Mouse (Mus musculus) kidney, postnatal 14 days (tissue): Measurements from ENCODE around the gene Zmynd11.
"Not testable (repeated sequence)": the region's sequence is repeated elsewhere in the genome, so short reads cannot be mapped to it uniquely, and the experiment has no call there.

Source experiments
- DNase-seq: peaks from one replicate; pipeline ENCODE4 v3.0.0; 2022; ENCODE audit warnings: mixed read lengths

Zmynd11 gene

DNA sequence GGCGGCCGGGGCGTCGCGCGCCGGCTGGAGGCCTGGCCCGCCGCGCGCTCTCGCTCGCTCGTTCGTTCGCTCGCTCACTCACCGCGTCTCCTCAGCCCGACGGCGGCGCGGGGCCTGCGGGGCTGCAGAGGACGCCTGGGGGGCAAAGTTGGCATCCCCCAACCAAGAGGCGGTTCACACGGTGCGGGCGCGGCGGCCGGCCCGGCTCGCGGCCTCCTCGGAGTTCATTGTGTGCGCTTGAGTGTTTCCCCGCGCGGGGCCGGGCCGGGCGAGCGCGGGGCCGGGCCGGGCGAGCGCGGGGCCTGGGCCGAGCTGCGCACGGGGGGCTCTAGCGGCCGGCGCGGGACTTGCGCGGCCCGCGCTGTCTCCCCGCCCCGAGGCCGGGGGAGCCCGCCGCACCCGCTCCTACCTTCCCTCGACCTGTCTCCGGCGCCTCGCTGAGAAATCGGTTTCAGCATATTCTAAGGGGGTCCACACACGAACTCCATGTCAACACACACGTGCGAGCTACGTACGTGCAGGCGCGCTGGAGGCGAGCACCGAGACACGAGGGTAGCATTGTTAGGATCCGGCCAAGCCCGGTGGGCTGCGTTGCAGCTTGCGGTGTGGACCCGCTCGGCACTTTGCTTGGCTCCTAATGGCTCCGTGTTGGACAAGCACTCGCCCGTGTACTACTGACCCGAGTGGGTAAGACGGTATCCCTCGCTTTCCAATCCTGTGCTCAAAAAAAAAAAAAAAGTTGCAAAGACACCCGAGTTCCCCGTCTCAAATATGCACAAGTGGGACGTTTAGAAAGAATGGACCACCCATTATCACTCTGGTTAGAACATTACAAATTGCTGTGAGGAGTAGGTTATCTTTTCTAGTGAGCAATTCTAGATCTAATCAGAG lies at the start of gene Zmynd11:
TSS of gene Zmynd11 (minus strand) at position 685 of the 891 bp plus-strand sequence.
- peak; percentile 66 for DNase-seq

DNA sequence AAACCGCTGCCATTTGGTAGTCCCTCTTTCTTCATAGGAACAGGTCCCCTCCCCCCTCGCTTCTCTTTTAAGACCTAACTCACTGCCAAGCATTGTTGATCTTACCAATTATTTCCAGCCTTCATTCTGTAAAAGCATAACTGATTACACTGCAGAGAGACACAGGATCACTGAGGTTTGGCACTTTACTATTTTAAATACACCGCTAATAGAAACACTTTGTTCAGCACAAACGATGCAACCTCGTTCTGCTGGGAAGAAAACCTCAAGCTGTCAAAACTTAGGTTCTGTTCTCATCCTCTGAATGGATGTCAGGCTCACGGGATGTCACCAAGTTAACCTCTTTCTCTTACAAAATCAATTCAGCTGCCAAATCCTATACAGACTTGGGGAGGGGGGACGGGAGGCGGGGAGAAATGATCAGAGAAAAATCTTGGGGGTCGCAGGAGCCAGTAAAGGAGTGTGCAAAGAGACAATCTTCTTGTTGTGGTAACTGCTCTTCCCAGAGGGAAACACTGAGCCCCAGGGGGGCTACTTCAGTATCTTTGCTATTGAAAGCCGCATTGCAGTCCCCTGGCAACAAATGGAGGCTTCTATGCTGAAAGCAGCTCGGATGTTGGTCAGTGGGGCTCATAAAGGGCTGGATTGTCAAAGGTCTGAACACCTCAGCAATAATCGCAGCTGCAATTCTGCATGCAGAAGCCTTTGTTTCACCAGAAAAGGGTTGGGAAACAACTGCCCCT lies 30.9 kb upstream of the Zmynd11 start:
- no peak for DNase-seq

DNA sequence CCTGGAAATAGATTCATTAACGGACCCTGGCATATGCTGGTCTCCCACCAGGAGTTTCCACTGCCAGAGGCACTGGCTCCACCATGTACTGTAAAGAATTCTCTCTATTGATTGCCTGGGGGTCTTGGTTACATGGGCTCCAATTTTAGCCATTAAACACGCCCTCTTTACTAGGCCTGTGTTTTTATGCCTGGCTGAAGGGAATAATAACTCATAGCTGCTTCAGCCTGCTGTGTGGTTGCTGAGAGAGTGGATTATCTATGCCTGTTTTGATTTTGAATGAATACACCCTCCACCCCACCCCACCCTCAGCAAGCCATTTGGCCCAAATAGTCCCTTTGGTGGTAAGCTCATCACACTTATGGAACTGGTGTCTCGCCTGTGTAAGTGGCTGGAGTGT lies 20.9 kb upstream of the Zmynd11 start:
- DNase-seq, result no peak

DNA sequence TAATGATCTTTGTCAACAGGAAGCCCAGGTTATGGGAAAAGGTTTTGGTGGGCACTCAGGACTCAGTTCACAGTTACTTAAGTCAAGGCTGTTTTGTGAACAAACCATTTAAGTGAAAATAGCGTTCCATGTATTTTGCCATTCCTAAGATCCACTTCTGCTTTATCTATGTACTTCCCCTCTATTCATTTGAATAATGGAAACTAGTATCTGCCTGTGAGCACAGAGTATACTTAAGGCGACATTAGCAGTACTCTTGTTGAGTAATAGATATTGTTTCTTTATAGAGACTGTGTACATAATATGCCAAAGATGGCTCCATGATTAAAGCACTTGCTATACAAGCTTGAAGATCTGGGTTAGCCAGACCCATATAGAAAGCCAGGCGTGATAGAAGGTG lies 18.6 kb upstream of the Zmynd11 start:
- no peak for DNase-seq

DNA sequence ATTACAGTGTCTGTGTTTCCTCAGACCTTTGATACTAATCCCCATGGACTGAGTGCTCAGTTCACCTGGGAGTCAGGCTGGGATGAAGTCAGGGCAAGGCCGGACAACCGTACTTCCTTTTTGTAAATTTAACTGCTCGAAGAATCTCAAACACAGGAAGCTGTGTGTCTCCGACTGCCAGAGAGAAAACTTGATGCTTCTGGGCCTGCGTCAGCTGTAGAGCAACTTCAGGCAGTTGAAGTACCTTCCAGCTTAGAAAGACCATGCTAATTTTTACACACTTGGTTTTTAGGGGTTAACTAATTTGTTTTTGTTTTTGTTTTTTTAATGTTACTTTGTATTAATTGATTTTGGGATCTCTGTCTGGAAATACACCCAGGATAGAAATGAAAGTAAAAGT lies 10.8 kb upstream of the Zmynd11 start:
- DNase-seq, result peak; percentile 48

GRCm38 (mm10) chr13:9774077-9774476 lies 8.9 kb upstream of the Zmynd11 start:
- DNase-seq, result no peak

DNA sequence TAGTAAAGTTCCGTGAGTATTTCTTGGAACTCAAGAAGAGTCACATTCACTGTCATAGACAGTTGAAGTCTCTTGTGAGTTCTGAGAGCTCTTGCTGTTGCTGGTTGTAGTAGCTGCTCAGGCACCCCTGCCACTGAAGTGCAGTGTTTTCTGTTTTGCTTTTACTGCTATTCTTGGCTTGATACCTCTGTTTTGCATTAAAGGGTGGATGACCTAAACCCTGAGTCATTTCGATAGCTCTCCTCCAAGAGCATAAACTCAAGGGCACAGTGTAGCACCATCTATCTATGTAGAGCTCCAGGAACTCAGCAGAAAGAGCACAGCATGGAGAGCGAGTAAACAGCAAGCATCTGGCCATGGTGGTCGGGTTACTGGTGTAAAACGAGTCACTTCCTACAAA lies 2.1 kb upstream of the Zmynd11 start:
- no peak for DNase-seq

DNA sequence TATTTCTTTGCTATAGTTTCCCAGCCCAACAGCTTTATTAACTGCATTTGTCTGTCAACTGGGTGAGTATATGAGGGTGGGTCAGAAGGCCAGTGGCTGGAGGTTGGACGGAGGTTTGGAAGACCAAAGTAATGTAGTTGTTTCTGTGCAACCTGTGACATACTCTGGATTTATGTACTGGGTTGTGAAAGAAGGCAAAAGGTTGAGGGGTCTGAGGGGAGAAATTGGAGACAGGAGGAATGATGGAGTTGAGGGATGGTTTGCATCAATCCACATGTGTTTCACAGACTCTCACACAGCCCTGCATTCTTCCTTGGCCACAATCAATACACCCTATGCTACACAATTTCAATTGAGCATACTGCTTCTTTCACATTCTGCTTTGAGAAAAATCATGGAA lies 1.4 kb upstream of the Zmynd11 start:
- no peak for DNase-seq

GRCm38 (mm10) chr13:9765537-9765851 lies 364 bp upstream of the Zmynd11 start:
- DNase-seq, result no peak

DNA sequence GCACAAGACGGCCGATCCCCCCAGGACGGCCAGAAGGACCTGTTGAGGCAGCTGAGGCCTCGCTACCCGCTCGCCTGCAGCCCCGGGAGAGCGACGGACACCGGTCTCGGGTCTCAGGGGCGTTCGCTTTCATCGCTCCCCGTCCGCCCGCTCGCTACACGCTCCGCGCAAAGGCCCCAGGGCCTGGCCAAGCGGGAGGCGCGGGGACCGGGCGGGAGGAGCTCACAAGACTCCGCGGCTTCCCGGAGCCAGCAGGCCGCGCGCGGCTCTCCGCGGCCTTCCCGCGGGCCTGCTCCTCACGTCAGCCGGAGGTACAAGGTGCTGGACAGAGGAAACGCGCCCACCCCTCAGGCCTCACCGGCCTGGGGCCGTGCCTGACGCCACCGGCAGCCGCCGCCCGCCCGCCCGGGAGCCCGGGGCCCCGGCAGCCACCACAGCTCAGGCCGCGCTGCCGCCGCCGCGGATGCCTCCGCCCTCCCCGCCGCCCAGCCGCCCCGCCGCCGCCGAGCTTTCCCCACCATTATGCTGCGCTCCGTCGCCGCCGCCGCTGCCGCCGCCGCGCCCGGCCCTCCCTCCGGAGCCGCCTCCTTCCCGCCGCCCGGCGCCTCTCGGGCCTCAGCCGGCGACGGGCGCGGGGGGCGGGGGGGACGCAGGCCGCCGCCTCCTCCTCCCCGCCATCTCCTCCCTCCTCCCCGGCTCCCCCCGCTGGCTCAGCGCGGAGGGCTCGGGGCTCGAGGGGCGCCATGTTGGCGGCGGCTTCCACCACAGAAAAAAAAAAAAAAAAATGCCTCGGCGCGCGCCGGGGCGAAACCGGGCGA lies 1.1 kb downstream of the Zmynd11 start:
- DNase-seq, result peak; percentile 87

DNA sequence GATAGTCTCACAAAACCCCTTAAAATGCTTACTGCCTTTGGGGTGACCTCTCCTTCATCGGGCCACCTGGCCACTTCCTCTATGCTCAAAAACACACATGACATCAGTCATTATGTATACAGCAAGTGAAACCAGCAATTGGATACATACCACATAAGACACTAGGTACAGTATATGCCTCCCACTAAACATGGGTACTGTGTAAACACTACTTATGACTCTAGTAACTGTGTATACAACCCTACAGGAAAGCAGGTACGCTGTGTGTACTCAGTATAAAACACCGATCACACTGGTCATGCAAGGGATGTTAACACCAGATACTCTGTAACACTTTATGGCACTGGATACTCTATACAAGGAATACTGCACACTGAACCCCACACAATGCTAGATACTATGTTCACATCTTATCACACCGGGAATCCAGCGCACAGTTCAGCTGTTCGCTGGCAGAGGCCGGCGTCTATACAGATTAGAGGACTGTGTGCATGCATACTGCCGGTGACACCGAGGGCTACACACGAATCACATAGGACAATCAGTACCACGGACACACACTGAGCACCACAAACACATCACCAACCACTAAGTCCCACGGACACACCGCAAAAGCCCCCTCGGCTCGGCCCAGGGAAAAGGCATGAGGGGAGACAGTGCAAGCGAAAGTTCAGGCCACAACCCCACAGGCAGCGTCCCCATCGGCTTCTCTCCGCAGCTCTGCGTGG lies 1.9 kb downstream of the Zmynd11 start:
- no peak for DNase-seq

DNA sequence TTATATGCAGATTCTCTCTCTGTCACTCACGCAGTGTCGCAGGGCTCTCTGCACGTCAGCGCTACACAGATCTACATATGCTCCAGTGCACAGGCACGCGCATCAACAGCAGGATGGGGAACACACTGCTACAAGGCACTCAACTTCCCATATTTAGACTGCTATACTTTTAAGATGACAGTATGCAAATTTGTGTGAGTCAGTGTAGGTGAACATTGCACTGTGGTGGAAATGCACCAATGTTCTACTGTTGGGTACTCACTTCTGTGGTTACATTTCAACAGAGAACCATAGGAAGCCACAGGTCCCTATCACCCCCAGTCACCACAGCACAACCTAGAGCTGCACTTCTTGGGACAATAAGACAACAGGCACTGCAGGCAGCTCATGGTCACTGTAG lies 5.1 kb downstream of the Zmynd11 start:
- DNase-seq, result no peak

DNA sequence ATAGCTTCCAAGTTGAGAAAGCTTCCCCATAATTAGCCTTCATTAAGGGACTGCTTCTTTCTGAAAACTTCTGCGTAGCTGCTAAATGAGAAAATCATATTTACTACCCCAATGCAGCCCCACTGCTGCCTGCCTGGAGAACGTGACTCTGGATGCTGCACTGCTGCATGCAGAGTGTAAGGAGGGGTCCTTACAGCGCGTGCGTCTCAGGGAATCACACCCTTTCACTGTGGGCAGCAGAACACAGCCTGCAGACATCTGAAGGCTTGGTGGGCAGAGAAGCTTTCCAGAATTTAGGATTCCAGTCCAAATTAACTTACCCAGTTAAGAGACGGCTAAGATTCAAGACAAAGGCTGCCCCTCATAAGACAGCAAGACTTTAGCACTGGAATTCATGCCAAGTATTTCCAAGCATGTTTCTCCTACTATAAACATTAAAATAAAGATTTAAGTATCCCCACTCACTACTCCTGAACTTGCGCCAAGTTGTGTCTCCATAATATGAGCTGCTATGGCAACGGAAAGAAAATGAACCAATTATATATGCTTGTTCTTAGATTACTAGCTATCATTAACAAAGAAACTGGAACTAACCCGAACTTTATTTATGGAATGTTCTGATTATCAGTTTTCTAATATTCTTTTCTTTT lies 7.2 kb downstream of the Zmynd11 start:
- no peak for DNase-seq

- no peak for DNase-seq
Measured at GRCm38 (mm10) chr13:9753706-9754105, 11.4 kb downstream of the Zmynd11 start.

DNA sequence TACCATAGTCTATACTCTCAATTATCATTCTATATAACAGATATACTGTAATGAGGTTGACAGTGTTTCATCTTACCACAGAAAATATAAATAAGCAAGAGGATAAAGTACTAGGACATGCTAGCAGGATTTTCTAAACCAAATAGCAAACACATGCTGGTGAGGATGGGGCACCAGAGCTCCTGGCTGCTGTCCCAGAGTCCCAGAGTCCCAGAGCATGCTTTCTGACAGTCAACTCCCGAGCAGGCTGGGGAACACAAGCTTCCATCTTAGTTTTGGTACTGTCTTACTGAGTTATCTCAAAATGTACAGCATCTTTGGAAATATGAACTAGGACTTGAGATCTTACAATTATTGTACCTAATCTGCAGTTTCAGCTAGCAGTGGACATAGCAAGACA lies 14.8 kb downstream of the Zmynd11 start:
- DNase-seq, result no peak

DNA sequence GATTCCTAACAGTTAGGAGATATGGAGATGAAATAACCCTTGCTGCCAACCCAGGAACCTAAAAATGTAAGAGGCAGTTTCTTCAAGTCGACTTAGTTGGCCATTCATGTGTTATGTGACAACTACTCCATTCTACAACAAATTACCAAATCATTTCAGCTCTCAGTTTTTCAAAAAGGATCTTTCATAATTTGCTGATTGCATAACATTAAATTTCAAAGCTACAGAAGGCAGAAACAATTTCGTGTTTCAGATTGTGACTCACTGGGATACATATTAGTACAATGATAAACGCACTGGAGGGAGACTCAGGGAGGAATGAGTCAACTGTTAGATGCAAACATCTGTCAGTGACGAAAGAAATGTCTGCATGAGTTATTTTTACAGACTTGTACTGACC lies 15.3 kb downstream of the Zmynd11 start:
- no peak for DNase-seq

- no peak for DNase-seq
Measured at GRCm38 (mm10) chr13:9738190-9738589, 26.9 kb downstream of the Zmynd11 start.

- peak; percentile 26 for DNase-seq
Measured at GRCm38 (mm10) chr13:9737024-9737423, 28.1 kb downstream of the Zmynd11 start.

DNA sequence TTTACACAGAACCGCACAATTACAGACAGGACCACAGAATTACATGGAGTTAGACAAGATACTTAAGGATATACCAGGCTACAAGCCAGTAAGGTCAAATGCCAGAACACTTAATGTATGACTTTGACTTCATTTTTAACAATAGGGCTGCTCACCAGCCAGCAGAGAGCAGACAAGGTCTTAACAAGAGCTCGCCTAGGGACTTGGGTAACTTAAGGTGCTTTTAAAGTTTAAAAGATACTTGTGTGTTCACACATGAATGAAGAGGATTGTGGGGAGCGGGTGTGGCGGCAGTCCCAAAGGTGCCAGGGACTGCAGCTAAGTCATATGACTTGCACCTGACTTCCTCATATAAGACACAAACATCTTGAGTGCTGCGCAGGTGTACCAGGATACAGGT lies 32.9 kb downstream of the Zmynd11 start:
- DNase-seq, result not testable (repeated sequence)

DNA sequence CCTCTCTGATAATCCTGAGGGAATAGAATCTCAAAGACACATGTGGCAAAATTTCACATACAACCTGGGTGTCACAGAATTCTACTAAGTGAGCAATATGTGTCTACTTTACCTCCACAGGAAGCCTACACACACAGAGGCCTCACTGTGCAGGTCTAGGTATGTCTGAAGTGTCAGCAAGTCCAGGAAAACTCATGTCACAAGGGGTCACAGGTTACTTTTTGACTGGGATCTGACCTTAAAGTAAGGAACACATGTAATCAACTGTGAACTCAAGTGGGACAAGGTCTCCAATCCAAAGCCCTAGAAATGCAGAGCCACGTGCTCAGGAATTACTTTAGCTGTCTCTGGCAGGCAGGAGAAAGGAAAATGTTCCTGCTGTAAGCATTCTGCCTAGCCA lies 36.1 kb downstream of the Zmynd11 start:
- DNase-seq, result no peak

DNA sequence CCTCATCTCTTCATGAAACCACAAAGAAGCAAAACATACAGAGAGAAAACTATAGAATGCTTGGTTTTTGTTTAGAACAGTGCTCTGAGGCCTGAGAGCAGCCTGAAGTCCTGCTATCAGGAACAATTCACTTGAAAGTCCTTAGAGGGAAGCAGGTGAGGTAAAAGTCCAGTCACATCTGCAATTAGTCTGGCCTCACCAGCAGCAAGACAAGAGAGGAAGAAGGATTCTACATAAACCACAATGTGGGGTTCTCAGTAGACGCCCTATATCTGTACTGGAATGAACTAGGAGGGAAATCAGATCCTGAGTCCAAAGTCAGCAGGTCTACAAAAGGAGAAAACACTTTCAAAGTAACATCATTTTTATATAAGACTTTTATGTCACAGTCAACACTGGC lies 49.9 kb downstream of the Zmynd11 start:
- no peak for DNase-seq

GRCm38 (mm10) chr13:9713462-9714134 lies 51.5 kb downstream of the Zmynd11 start:
- DNase-seq, result no peak
